Mouse (Mus musculus) heart, postnatal 0 days (tissue): ENCODE data around the gene Apc2.

Source experiments
- CTCF ChIP-seq: IDR thresholded peaks from 2 replicates; pipeline ENCODE4 v1.5.1; 2016; ENCODE audit warnings: antibody characterized with exemption, control low read depth, low read depth
- EP300 ChIP-seq: IDR thresholded peaks from 2 replicates; pipeline ENCODE4 v1.6.1; 2016; ENCODE audit warnings: antibody characterized with exemption, low read depth

GRCm38 (mm10) chr10:80344131-80344661, 48.4 kb downstream of the Apc2 start:
- TF ChIP-seq CTCF (no peak), EP300 (no peak)
